Mouse (Mus musculus): ENCODE measurements around the gene Ank3. TPM values are rescaled to one million over a fixed set of nuclear protein-coding genes. Genes with fewer than 3 reads are reported as not detected.
A peak's percentile ranks its signal among the peaks of the same experiment; 100 is the strongest.

The Ank3 gene
- total RNA-seq, 2 experiments from 2014 or later: 525 to 540 TPM

GRCm38 (mm10) chr10:69464826-69465225 lies 66.3 kb downstream of the Ank3 start:
- no peak for DNase-seq (ENCODE audit: extremely low spot score in 1 of 2, low spot score in 2 of 2)

GRCm38 (mm10) chr10:69465558-69466200 lies 67.1 kb downstream of the Ank3 start:
- intact Hi-C loops (cut with DNase I): loop anchor here (5.0 kb wide), 1 partner anchor 67 kb away; no protein-coding TSS in a partner anchor
- DNase-seq (ENCODE audit: extremely low spot score in 1 of 2, low spot score in 2 of 2): peak in 1 of 2 experiments; percentile 81

More at GRCm38 (mm10) chr10:69464826-69465225, 66.3 kb downstream of the Ank3 start:
- intact Hi-C loops (cut with DNase I): loop anchor here (5.0 kb wide), 1 partner anchor 67 kb away; no protein-coding TSS in a partner anchor

- DNase-seq (ENCODE audit: extremely low spot score in 1 of 2, low spot score in 2 of 2): no peak
- intact Hi-C loops (cut with DNase I): loop anchor here (5.0 kb wide), 1 partner anchor 66 kb away; no protein-coding TSS in a partner anchor
These were observed 67.6 kb downstream of the Ank3 start for GRCm38 (mm10) chr10:69466201-69466585.

GRCm38 (mm10) chr10:69466586-69466985 lies 68.0 kb downstream of the Ank3 start:
- intact Hi-C loops (cut with DNase I): loop anchor here (5.0 kb wide), 1 partner anchor 66 kb away; no protein-coding TSS in a partner anchor
- DNase-seq (ENCODE audit: extremely low spot score in 1 of 2, low spot score in 2 of 2): no peak

- intact Hi-C loops (cut with DNase I): loop anchor here (5.0 kb wide), 1 partner anchor 65 kb away; no protein-coding TSS in a partner anchor
- no peak for DNase-seq (ENCODE audit: extremely low spot score in 1 of 2, low spot score in 2 of 2)
These were observed 68.6 kb downstream of the Ank3 start for GRCm38 (mm10) chr10:69467182-69467581.

GRCm38 (mm10) chr10:69471841-69472240 lies 73.3 kb downstream of the Ank3 start:
- no peak for DNase-seq (ENCODE audit: extremely low spot score in 1 of 2, low spot score in 2 of 2)
- intact Hi-C loops (cut with DNase I): no loop called here

GRCm38 (mm10) chr10:69476871-69477270 lies 78.3 kb downstream of the Ank3 start:
- no peak for DNase-seq (ENCODE audit: extremely low spot score in 1 of 2, low spot score in 2 of 2)
- intact Hi-C loops (cut with DNase I): no loop called here

GRCm38 (mm10) chr10:69477656-69478055 lies 79.1 kb downstream of the Ank3 start:
- intact Hi-C loops (cut with DNase I): no loop called here
- DNase-seq (ENCODE audit: extremely low spot score in 1 of 2, low spot score in 2 of 2): no peak

GRCm38 (mm10) chr10:69478831-69479230 lies 80.3 kb downstream of the Ank3 start:
- DNase-seq (ENCODE audit: extremely low spot score in 1 of 2, low spot score in 2 of 2): no peak
- intact Hi-C loops (cut with DNase I): no loop called here

- intact Hi-C loops (cut with DNase I): no loop called here
- no peak for DNase-seq (ENCODE audit: extremely low spot score in 1 of 2, low spot score in 2 of 2)
These were observed 86.7 kb downstream of the Ank3 start for GRCm38 (mm10) chr10:69485191-69485786.

- no peak for DNase-seq (ENCODE audit: extremely low spot score in 1 of 2, low spot score in 2 of 2)
- intact Hi-C loops (cut with DNase I): no loop called here
These were observed 91.6 kb downstream of the Ank3 start for GRCm38 (mm10) chr10:69490182-69490581.

GRCm38 (mm10) chr10:69491975-69492374 lies 93.4 kb downstream of the Ank3 start:
- DNase-seq (ENCODE audit: extremely low spot score in 1 of 2, low spot score in 2 of 2): no peak
- intact Hi-C loops (cut with DNase I): no loop called here

GRCm38 (mm10) chr10:69497382-69497781 lies 98.8 kb downstream of the Ank3 start:
- intact Hi-C loops (cut with DNase I): no loop called here
- DNase-seq (ENCODE audit: extremely low spot score in 1 of 2, low spot score in 2 of 2): no peak

- DNase-seq (ENCODE audit: extremely low spot score in 1 of 2, low spot score in 2 of 2): peak; percentile 41 to 73
- intact Hi-C loops (cut with DNase I): no loop called here
These were observed 101.7 kb downstream of the Ank3 start for GRCm38 (mm10) chr10:69500171-69500860.

GRCm38 (mm10) chr10:69503791-69504190 lies 105.2 kb downstream of the Ank3 start:
- intact Hi-C loops (cut with DNase I): no loop called here
- DNase-seq (ENCODE audit: extremely low spot score in 1 of 2, low spot score in 2 of 2): no peak

GRCm38 (mm10) chr10:69507719-69508118 lies 109.1 kb downstream of the Ank3 start:
- intact Hi-C loops (cut with DNase I): no loop called here
- no peak for DNase-seq (ENCODE audit: extremely low spot score in 1 of 2, low spot score in 2 of 2)

- DNase-seq (ENCODE audit: extremely low spot score in 1 of 2, low spot score in 2 of 2): no peak
- intact Hi-C loops (cut with DNase I): no loop called here
These were observed 111.8 kb downstream of the Ank3 start for GRCm38 (mm10) chr10:69510392-69510791.

GRCm38 (mm10) chr10:69511234-69511633 lies 112.7 kb downstream of the Ank3 start:
- intact Hi-C loops (cut with DNase I): no loop called here
- DNase-seq (ENCODE audit: extremely low spot score in 1 of 2, low spot score in 2 of 2): no peak

- intact Hi-C loops (cut with DNase I): no loop called here
- DNase-seq (ENCODE audit: extremely low spot score in 1 of 2, low spot score in 2 of 2): no peak
These were observed 123.4 kb downstream of the Ank3 start for GRCm38 (mm10) chr10:69521977-69522376.

GRCm38 (mm10) chr10:69523202-69523601 lies 124.6 kb downstream of the Ank3 start:
- DNase-seq (ENCODE audit: extremely low spot score in 1 of 2, low spot score in 2 of 2): no peak
- intact Hi-C loops (cut with DNase I): no loop called here
